Mouse (Mus musculus) forebrain, embryonic 16.5 days (tissue): ENCODE measurements around the gene Tmcc3. TPM values are rescaled to one million over a fixed set of nuclear protein-coding genes. Genes with fewer than 3 reads are reported as not detected.

Experiments
- ATAC-seq: fragments of 200-750 bp; cut with Nextera tagmentation; 2 replicates; pipeline ENCODE4 v1.8.0; 2017; ENCODE audit warnings: mild to moderate bottlenecking, moderate library complexity
- H3K27ac ChIP-seq: fragments of 300-500 bp; sonication (generic); 2 replicates; pipeline ENCODE4 v1.5.1; 2014; ENCODE audit warnings: low read length, control low read depth
- H3K27me3 ChIP-seq: fragments of 300-500 bp; sonication (generic); replicated peaks from 2 replicates; pipeline ENCODE4 v1.6.1; 2014; ENCODE audit warnings: low read length; ENCODE audit not compliant: control insufficient read depth, insufficient read depth
- H3K36me3 ChIP-seq: fragments of 300-500 bp; sonication (generic); 2 replicates; pipeline ENCODE4 v1.6.1; 2014; ENCODE audit not compliant: control insufficient read depth, insufficient read depth
- H3K4me1 ChIP-seq: fragments of 300-500 bp; sonication (generic); replicated peaks from 2 replicates; pipeline ENCODE4 v1.6.1; 2014; ENCODE audit warnings: low read length; ENCODE audit not compliant: control insufficient read depth, insufficient read depth
- H3K4me2 ChIP-seq: fragments of 300-500 bp; sonication (generic); 2 replicates; pipeline ENCODE4 v1.6.1; 2014; ENCODE audit warnings: mild to moderate bottlenecking, low read length, control low read depth
- H3K4me3 ChIP-seq: fragments of 300-500 bp; sonication (generic); replicated peaks from 2 replicates; pipeline ENCODE4 v1.5.1; 2014; ENCODE audit warnings: mild to moderate bottlenecking, low read length, control low read depth
- H3K9ac ChIP-seq: fragments of 300-500 bp; sonication (generic); replicated peaks from 2 replicates; pipeline ENCODE4 v1.6.1; 2014; ENCODE audit warnings: low read depth, low read length, control low read depth
- H3K9me3 ChIP-seq: fragments of 300-500 bp; sonication (generic); 2 replicates; pipeline ENCODE4 v1.6.1; 2016; ENCODE audit warnings: low read length; ENCODE audit not compliant: control insufficient read depth
- WGBS: fragments of 180-500 bp; shearing (Covaris S2); extraction: QIAGEN DNeasy Blood & Tissue Kit; methylation state at CpG from one replicate; pipeline ENCODE4 v1.1.7; 2014; 5-methylcytosine and 5-hydroxymethylcytosine counted together
- polyA plus RNA-seq: library from polyadenylated mRNA; unstranded; fragments of >200 nt; fragmentation: Nextera tagmentation; extraction: Ambion mirVana; gene quantifications from 2 replicates; pipeline ENCODE4 v1.2.1, GENCODE M21; 2015

The Tmcc3 gene
- polyA plus RNA-seq, 1 experiment from 2014 or later = 6.8 TPM

GRCm38 (mm10) chr10:94343581-94343980, 31.8 kb downstream of the Tmcc3 start:
- H3K9me3 ChIP-seq = no peaks in the 10 kb centered on the region
- no peak for ATAC-seq
- no peaks in the 10 kb centered on the region for H3K36me3 ChIP-seq
- 81% methylated on average over 7 of the region's 7 CpGs for WGBS
- no peaks in the 10 kb centered on the region; the same call in 1 of the 2 replicates for H3K4me1 ChIP-seq
- no peak overlapping the region for H3K9ac ChIP-seq
- H3K4me3 ChIP-seq = no peak overlapping the region
- no peak overlapping the region for H3K4me2 ChIP-seq
- no peak overlapping the region for H3K27ac ChIP-seq
- H3K27me3 ChIP-seq = no peaks in the 10 kb centered on the region

GRCm38 (mm10) chr10:94344631-94345417, 33.1 kb downstream of the Tmcc3 start:
- Histone ChIP-seq H3K4me3 (no peak overlapping the region), H3K36me3 (no peaks in the 10 kb centered on the region), H3K4me2 (no peak overlapping the region), H3K9ac (no peak overlapping the region), H3K27me3 (no peaks in the 10 kb centered on the region), H3K27ac (no peak overlapping the region), H3K4me1 (no peaks in the 10 kb centered on the region; the same call in 1 of the 2 replicates), H3K9me3 (no peaks in the 10 kb centered on the region)
- ATAC-seq = no peak
- 59% methylated on average over 22 of the region's 22 CpGs for WGBS

GRCm38 (mm10) chr10:94345509-94346252, 33.9 kb downstream of the Tmcc3 start:
- WGBS = 91% methylated on average over 7 of the region's 7 CpGs

GRCm38 (mm10) chr10:94346596-94346995, 34.8 kb downstream of the Tmcc3 start:
- no peak overlapping the region for H3K4me2 ChIP-seq
- no peak overlapping the region for H3K9ac ChIP-seq
- ATAC-seq = no peak
- WGBS = 93% methylated on average over 7 of the region's 7 CpGs
- no peaks in the 10 kb centered on the region for H3K36me3 ChIP-seq
- H3K27ac ChIP-seq = no peak overlapping the region
- no peaks in the 10 kb centered on the region for H3K27me3 ChIP-seq
- no peaks in the 10 kb centered on the region for H3K9me3 ChIP-seq
- peaks cover 2% of the 10 kb centered on the region; the same call in 1 of the 2 replicates for H3K4me1 ChIP-seq
- no peak overlapping the region for H3K4me3 ChIP-seq

More at GRCm38 (mm10) chr10:94345509-94346252, 33.9 kb downstream of the Tmcc3 start:
- no peaks in the 10 kb centered on the region for H3K27me3 ChIP-seq
- no peak overlapping the region for H3K4me3 ChIP-seq
- H3K36me3 ChIP-seq = no peaks in the 10 kb centered on the region
- no peaks in the 10 kb centered on the region for H3K9me3 ChIP-seq
- no peaks in the 10 kb centered on the region; the same call in 1 of the 2 replicates for H3K4me1 ChIP-seq
- H3K27ac ChIP-seq = no peak overlapping the region
- no peak for ATAC-seq
- H3K9ac ChIP-seq = no peak overlapping the region
- no peak overlapping the region for H3K4me2 ChIP-seq

GRCm38 (mm10) chr10:94347296-94347695, 35.5 kb downstream of the Tmcc3 start:
- Histone ChIP-seq H3K4me1 (peaks cover 2% of the 10 kb centered on the region; the same call in 1 of the 2 replicates), H3K9me3 (no peaks in the 10 kb centered on the region), H3K27ac (no peak overlapping the region), H3K27me3 (no peaks in the 10 kb centered on the region), H3K4me2 (no peak overlapping the region), H3K4me3 (no peak overlapping the region), H3K9ac (no peak overlapping the region), H3K36me3 (no peaks in the 10 kb centered on the region)
- no peak for ATAC-seq
- WGBS = 80% methylated on average over 10 of the region's 10 CpGs

GRCm38 (mm10) chr10:94347959-94348358, 36.2 kb downstream of the Tmcc3 start:
- no peaks in the 10 kb centered on the region for H3K27me3 ChIP-seq
- no peaks in the 10 kb centered on the region for H3K36me3 ChIP-seq
- no peaks in the 10 kb centered on the region for H3K9me3 ChIP-seq
- H3K9ac ChIP-seq = no peak overlapping the region
- H3K4me3 ChIP-seq = no peak overlapping the region
- ATAC-seq = no peak
- no peak overlapping the region for H3K4me2 ChIP-seq
- peaks cover 2% of the 10 kb centered on the region; the same call in 1 of the 2 replicates for H3K4me1 ChIP-seq
- no peak overlapping the region for H3K27ac ChIP-seq
- WGBS = 95% methylated on average over 10 of the region's 10 CpGs

- 63% methylated on average over 5 of the region's 5 CpGs for WGBS
- ATAC-seq = no peak
- no peaks in the 10 kb centered on the region for H3K27me3 ChIP-seq
Measured at GRCm38 (mm10) chr10:94350207-94350606, 38.5 kb downstream of the Tmcc3 start.

GRCm38 (mm10) chr10:94350896-94351661, 39.3 kb downstream of the Tmcc3 start:
- H3K9me3 ChIP-seq = no peaks in the 10 kb centered on the region
- H3K36me3 ChIP-seq = no peaks in the 10 kb centered on the region
- H3K27ac ChIP-seq = no peak overlapping the region
- WGBS = 72% methylated on average over 11 of the region's 11 CpGs
- H3K4me1 ChIP-seq = 0 out of 2 replicates have a peak, but pooled peaks cover 2% of the 10 kb centered on the region
- H3K9ac ChIP-seq = no peak overlapping the region
- no peaks in the 10 kb centered on the region for H3K27me3 ChIP-seq
- H3K4me3 ChIP-seq = no peak overlapping the region
- ATAC-seq = no peak
- H3K4me2 ChIP-seq = no peak overlapping the region

More at GRCm38 (mm10) chr10:94350207-94350606, 38.5 kb downstream of the Tmcc3 start:
- Histone ChIP-seq H3K27ac (no peak overlapping the region), H3K4me2 (no peak overlapping the region), H3K4me1 (0 out of 2 replicates have a peak, but pooled peaks cover 2% of the 10 kb centered on the region), H3K9ac (no peak overlapping the region), H3K4me3 (no peak overlapping the region), H3K9me3 (no peaks in the 10 kb centered on the region), H3K36me3 (no peaks in the 10 kb centered on the region)
